Mouse (Mus musculus): ENCODE results near the gene AA467197. TPM values are rescaled to one million over a fixed set of nuclear protein-coding genes. Genes with fewer than 3 reads are reported as not detected.

Gene AA467197
- not detected in 2 replicates for polyA plus RNA-seq (2015; fragmentation: Nextera tagmentation; extraction: Ambion mirVana)

DNA sequence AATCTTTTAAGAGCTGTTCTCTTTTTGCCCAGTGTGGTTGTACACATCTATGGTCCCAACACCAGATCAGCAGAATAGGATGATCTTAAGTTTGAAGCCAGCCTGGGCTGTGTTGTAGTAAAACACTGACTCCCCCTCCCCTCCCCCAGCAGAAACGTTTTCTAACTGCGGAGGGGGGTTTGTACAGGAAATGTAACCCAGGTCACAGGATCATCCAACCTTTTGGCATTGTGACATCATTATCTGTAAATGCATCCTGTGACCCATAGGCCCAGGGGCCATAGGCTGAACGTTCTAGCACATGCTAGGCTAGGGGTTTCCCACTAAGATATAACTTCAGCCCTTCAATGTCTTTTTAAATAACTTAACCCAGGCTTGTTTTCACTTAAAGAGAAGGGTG is at the start of gene AA467197:
Gene AA467197 (plus strand): TSS at position 301 of the 400 bp plus-strand sequence.
- H3K9me3 ChIP-seq = no peaks in the 10 kb centered on the region
- no peak for ATAC-seq (replicated peaks)
- WGBS = 81% methylated on average over 3 of the region's 3 CpGs
- H3K4me3 ChIP-seq = peak within 1 kb of the TSS; percentile 41
- no peak within 1 kb of the TSS for H3K27ac ChIP-seq (replicated peaks)
- peaks cover 15% of the 10 kb centered on the region for H3K4me1 ChIP-seq
- peaks cover 9% of the 10 kb centered on the region; the same call in 1 of the 2 replicates for H3K27me3 ChIP-seq
- H3K36me3 ChIP-seq = peaks cover 12% of the 10 kb centered on the region
- H3K9ac ChIP-seq (replicated peaks) = peak within 1 kb of the TSS; percentile 39
- H3K4me2 ChIP-seq (replicated peaks) = peak within 1 kb of the TSS; percentile 61

DNA sequence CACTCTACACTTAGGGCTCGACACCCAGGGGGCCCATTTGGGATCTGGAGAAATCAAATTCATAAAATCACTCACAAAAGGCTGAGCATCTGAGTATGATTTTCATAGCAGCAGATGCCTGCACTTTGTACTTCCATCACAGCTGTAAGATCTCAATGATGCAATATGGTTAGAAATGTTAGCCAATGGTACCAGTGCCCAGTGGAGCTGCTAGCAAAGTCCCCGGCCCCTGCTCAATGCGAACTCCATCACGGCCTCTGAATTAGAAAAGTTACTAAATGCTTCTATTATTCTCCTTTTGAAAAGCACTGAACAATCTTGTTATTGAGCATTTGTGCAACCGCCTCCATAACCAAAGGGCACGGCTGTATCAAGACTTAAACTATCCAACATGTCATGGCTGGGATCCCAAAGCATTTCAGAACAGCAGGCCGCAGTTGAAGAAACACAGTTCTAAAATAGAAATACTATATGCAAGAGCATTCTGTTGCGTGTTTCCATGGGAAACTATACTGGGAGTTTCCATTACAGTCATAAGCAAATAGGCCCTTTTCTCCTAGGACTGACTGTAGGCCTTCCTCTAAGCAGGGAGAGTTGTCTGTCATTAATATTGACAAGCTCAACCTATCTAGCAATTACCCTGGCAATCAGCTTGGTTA is 48.8 kb upstream of the AA467197 start:
- no peak overlapping the region for H3K27ac ChIP-seq (replicated peaks)
- no peak overlapping the region for H3K9ac ChIP-seq (replicated peaks)
- H3K9me3 ChIP-seq = no peaks in the 10 kb centered on the region
- no peaks in the 10 kb centered on the region for H3K36me3 ChIP-seq
- H3K4me1 ChIP-seq = no peaks in the 10 kb centered on the region
- H3K4me2 ChIP-seq (replicated peaks) = no peak overlapping the region
- WGBS = 64% methylated on average over 8 of the region's 8 CpGs
- no peak for ATAC-seq (replicated peaks)
- no peaks in the 10 kb centered on the region for H3K27me3 ChIP-seq
- no peak overlapping the region for H3K4me3 ChIP-seq

DNA sequence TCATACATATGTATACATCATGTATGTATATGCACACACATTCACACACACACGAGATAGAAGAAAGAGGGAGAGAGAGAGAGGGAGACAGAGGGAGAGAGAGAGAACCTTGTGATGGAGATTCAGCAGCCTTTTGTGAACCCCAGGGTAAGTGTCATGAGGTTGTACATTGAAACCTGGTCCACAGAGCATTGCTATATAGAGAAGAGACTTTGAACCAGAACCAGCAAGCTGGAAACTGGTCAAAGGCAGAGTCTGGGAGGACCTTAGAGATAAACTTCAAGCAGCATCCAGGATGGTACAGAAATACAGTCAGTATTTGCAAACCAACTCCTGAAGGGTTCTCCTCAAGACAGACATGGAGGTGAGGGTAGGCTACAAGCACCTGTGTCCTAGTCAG is 46.4 kb upstream of the AA467197 start:
- Histone ChIP-seq H3K36me3 (no peaks in the 10 kb centered on the region), H3K27me3 (no peaks in the 10 kb centered on the region), H3K9me3 (no peaks in the 10 kb centered on the region), H3K27ac (replicated peaks) (no peak overlapping the region), H3K4me1 (no peaks in the 10 kb centered on the region), H3K9ac (replicated peaks) (no peak overlapping the region), H3K4me3 (no peak overlapping the region), H3K4me2 (replicated peaks) (no peak overlapping the region)
- 97% methylated on average over 1 of the region's 1 CpGs for whole genome bisulfite sequencing
- no peak for ATAC-seq (replicated peaks)

DNA sequence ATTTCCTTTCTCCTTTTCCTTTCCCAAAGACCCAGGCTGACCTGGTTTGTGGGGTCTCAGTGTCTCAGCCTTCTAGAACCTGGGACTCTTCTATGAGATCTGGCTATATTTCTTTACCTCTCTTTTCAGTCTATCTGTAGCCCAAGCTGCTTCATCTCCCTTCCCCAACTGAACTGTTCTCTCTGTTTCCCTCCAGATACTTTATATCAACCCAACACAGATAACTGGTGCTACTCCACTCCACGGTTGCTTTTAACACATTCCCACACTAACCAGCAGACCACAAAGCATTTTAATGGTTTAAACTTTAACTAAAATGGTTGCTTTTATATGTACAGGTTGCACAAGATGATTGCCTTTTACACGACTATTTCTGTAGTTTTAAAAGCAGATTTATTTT is 45.6 kb upstream of the AA467197 start:
- no peaks in the 10 kb centered on the region for H3K36me3 ChIP-seq
- no peaks in the 10 kb centered on the region for H3K9me3 ChIP-seq
- no peak overlapping the region for H3K9ac ChIP-seq (replicated peaks)
- no peaks in the 10 kb centered on the region for H3K4me1 ChIP-seq
- no peak overlapping the region for H3K4me2 ChIP-seq (replicated peaks)
- no peak for ATAC-seq (replicated peaks)
- H3K27me3 ChIP-seq = no peaks in the 10 kb centered on the region
- 74% methylated on average over 2 of the region's 2 CpGs for WGBS
- H3K27ac ChIP-seq (replicated peaks) = no peak overlapping the region
- no peak overlapping the region for H3K4me3 ChIP-seq

DNA sequence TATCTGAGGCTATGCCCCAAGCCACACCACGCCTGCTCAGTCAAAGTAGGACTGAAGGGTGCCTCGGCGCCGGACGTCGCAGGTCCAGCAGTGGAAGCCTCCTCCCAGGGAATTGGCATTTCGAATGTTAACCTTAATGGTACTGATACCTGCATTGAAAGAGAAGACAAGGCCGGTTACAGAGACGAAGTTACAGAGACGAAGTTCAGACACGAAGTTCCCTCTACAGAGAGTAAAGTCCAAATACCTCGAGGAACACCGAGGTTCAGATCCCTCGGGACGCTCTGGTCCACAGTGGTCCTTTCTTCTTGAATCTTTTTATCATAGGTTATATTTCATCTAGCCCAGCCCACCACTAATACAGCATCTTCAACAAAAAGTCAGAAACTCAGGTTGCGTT is 41.3 kb upstream of the AA467197 start:
- no peak overlapping the region for H3K4me3 ChIP-seq
- H3K9me3 ChIP-seq = no peaks in the 10 kb centered on the region
- WGBS = 94% methylated on average over 16 of the region's 16 CpGs
- H3K4me1 ChIP-seq = no peaks in the 10 kb centered on the region
- no peak for ATAC-seq (replicated peaks)
- H3K36me3 ChIP-seq = no peaks in the 10 kb centered on the region
- H3K9ac ChIP-seq (replicated peaks) = no peak overlapping the region
- H3K27me3 ChIP-seq = no peaks in the 10 kb centered on the region
- H3K4me2 ChIP-seq (replicated peaks) = no peak overlapping the region
- no peak overlapping the region for H3K27ac ChIP-seq (replicated peaks)

DNA sequence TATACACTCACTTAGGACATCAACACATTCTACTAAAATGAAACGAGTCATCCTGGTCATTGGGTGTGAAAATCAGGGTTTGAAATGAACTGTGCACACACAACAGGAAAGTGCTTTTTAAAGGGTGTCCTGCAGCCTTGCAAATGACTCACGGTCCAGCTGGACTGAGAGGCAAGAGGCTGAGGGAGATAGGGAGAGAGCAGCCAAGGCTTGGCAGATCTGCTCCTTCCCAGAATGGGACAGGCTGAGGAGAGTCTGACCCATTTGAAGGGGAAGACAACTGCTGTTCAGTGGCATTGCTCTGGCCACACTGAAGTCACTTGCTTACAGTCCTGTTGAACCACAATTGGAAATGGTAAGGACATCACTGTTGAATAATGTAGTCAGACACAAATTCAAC is 37.0 kb upstream of the AA467197 start:
- WGBS = 94% methylated on average over 2 of the region's 2 CpGs
- no peak overlapping the region for H3K4me2 ChIP-seq (replicated peaks)
- H3K9ac ChIP-seq (replicated peaks) = no peak overlapping the region
- no peaks in the 10 kb centered on the region for H3K27me3 ChIP-seq
- H3K4me3 ChIP-seq = no peak overlapping the region
- no peaks in the 10 kb centered on the region for H3K4me1 ChIP-seq
- no peak overlapping the region for H3K27ac ChIP-seq (replicated peaks)
- no peaks in the 10 kb centered on the region for H3K36me3 ChIP-seq
- no peak for ATAC-seq (replicated peaks)
- H3K9me3 ChIP-seq = no peaks in the 10 kb centered on the region

DNA sequence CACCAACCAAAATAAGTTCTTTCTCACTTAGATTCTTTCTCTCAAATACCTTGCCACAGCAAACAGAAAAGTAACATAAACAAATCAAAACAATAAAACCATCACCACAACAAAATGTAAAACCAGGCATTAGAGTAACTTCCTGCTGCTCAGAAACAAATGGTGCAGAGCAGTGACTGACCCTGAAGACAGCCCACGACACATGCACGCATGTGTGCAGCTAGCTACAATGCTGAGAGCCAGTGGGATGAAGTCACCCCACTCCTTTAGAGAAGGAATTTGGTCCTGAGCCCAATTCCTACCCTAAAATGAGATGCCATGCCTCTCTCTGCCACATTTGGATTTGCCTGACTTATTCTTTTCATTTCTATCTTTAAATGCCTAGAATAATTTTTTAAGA is 35.4 kb upstream of the AA467197 start:
- WGBS = 70% methylated on average over 2 of the region's 2 CpGs
- Histone ChIP-seq H3K4me1 (no peaks in the 10 kb centered on the region), H3K36me3 (no peaks in the 10 kb centered on the region), H3K27ac (replicated peaks) (no peak overlapping the region), H3K27me3 (no peaks in the 10 kb centered on the region), H3K9ac (replicated peaks) (no peak overlapping the region), H3K9me3 (no peaks in the 10 kb centered on the region), H3K4me3 (no peak overlapping the region), H3K4me2 (replicated peaks) (no peak overlapping the region)
- ATAC-seq (replicated peaks) = no peak

DNA sequence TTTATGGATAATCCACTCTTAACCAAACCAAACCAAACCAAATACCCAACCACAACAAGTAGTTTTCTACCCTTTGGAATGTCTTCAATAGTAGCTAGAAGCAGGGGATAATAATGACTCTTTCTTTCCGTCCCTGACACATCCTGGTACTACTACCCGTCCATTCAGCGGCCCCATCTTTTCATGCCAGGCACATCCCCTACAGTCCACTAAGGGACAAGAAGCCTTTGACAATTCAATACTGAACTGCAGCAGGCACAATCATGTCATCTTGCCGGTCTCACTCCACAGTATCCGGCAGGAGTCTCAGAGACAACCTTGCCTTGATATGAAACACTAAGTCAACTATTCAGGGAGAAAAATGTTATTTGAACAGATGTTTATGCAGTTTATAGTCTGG is 31.0 kb upstream of the AA467197 start:
- no peaks in the 10 kb centered on the region for H3K27me3 ChIP-seq
- H3K27ac ChIP-seq (replicated peaks) = no peak overlapping the region
- no peak overlapping the region for H3K9ac ChIP-seq (replicated peaks)
- ATAC-seq (replicated peaks) = no peak
- 74% methylated on average over 5 of the region's 5 CpGs for WGBS
- H3K36me3 ChIP-seq = no peaks in the 10 kb centered on the region
- H3K4me2 ChIP-seq (replicated peaks) = no peak overlapping the region
- H3K4me1 ChIP-seq = peaks cover 3% of the 10 kb centered on the region; the same call in 1 of the 2 replicates
- no peaks in the 10 kb centered on the region for H3K9me3 ChIP-seq
- H3K4me3 ChIP-seq = no peak overlapping the region

DNA sequence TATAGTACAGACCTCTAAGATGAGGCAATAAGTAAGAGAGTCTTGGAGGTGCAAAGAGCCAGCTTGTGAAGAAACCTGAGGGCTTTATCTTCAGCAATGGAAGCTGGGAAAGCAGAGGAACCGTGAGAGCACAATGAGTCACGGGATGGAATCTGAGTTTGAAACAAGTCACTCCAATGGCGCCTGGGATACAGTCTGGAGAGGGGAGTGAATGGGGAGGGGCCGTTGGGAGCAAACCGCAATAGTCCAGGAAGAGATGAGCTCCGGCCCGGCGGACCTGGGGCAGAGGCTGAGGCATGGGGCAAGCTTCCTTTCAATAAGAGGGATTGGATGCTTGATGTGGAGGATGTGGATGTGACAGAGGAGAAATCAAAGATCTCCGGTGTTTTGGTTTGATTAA is 28.0 kb upstream of the AA467197 start:
- ATAC-seq (replicated peaks) = no peak
- Histone ChIP-seq H3K4me2 (replicated peaks) (no peak overlapping the region), H3K9ac (replicated peaks) (no peak overlapping the region), H3K4me3 (no peak overlapping the region), H3K27ac (replicated peaks) (no peak overlapping the region), H3K4me1 (peaks cover 7% of the 10 kb centered on the region), H3K36me3 (no peaks in the 10 kb centered on the region), H3K9me3 (no peaks in the 10 kb centered on the region), H3K27me3 (no peaks in the 10 kb centered on the region)
- WGBS = 81% methylated on average over 9 of the region's 9 CpGs

DNA sequence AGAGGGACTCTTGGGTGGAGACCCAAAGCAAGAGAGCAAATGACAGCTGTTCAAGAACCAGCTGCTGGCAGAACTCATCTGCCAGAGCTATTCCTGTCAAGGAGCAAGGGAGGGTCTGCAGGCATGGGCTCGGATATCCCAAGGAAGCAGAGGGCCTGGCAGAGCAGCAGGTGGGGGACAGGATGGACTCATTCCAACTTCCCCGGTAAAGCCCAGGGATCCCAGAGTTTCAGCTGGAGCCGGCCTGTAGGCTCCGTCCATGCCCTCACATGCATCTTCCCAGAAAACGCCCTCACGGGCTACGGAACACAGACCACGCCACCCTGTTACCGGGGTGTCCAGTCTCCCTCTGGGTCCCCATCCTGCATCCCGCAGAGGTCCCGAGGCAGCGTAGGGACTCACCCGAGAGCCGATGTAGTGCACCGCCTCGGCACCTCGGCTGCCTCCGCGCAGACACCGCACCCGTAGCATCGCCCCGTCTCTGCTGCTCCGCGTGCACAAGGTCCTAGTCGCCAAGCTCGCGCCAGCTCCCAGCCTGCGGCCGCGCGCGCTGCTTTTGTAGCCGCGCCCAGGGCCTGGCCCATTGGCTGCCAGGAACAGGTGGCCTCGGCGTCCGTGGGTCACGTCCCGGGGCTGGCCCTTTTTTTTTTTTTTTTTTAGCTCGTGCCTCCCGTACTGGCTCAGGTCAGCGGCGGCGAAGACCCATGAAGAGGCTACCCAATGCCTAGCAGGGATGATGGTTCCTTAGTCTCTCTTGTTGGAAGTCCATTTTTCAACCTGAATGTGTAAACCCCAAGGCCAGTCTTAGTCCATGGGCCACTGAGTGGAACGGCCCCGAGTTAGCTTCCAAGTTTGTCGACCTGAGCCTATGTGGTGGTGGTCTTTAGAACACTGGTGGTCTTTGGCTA is 25.8 kb upstream of the AA467197 start, which contains the start of gene Gatm:
Gene Gatm (minus strand): TSS at position 558 of the 908 bp plus-strand sequence.
- peak within 1 kb of the TSS; percentile 84 for H3K9ac ChIP-seq (replicated peaks)
- H3K36me3 ChIP-seq = no peaks in the 10 kb centered on the region
- peak within 1 kb of the TSS; percentile 69 for H3K4me3 ChIP-seq
- 3% methylated on average over 48 of the region's 48 CpGs for WGBS
- peak within 1 kb of the TSS; percentile 93 for H3K4me2 ChIP-seq (replicated peaks)
- H3K27me3 ChIP-seq = no peaks in the 10 kb centered on the region
- peaks cover 7% of the 10 kb centered on the region for H3K4me1 ChIP-seq
- H3K9me3 ChIP-seq = no peaks in the 10 kb centered on the region
- no peak within 1 kb of the TSS for H3K27ac ChIP-seq (replicated peaks)
- peak; percentile 98 for ATAC-seq (replicated peaks)

DNA sequence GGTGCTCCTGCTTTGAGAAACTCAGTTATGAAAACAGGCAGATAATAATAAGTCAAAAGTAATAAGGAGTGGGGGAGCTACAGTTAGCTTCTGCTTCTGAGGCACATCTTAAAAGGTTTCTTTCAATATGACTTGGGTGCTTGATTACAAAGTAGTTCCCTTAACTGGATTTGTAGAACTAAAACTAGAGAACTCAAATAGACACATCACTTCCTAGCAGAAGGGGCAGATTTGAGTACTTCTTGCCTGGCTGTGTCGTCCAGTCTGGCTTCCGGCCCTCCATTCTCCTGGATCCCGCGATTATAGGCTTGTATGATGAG is 25.2 kb upstream of the AA467197 start:
- no peak for ATAC-seq (replicated peaks)
- H3K4me2 ChIP-seq (replicated peaks) = peak overlapping the region; percentile 93
- no peaks in the 10 kb centered on the region for H3K27me3 ChIP-seq
- no peaks in the 10 kb centered on the region for H3K9me3 ChIP-seq
- peak overlapping the region; percentile 84 for H3K9ac ChIP-seq (replicated peaks)
- H3K4me3 ChIP-seq = peak overlapping the region; percentile 69
- H3K4me1 ChIP-seq = peaks cover 7% of the 10 kb centered on the region
- no peaks in the 10 kb centered on the region for H3K36me3 ChIP-seq
- H3K27ac ChIP-seq (replicated peaks) = no peak overlapping the region
- 86% methylated on average over 4 of the region's 4 CpGs for whole genome bisulfite sequencing

DNA sequence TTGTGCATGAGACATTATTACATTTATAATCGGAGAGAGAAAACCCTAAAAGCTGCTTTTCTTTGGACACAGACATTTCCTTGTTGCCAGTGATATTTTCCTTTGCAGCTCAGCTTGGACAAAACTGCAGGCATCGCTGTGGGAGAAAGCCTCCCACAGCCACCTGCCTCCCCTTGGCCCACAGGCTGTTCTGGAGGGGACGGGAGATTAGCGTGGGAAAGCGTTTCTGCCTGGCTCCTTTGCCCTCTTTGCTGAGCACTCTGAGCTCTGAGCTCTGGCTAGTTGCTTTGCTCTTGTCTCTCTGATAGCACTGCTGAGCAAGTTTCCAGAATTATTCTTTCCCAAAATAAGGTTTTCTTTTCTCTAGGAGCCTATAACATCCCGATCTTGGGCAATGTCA is 20.5 kb upstream of the AA467197 start:
- Histone ChIP-seq H3K27ac (replicated peaks) (no peak overlapping the region), H3K4me2 (replicated peaks) (no peak overlapping the region), H3K27me3 (no peaks in the 10 kb centered on the region), H3K9ac (replicated peaks) (no peak overlapping the region), H3K4me3 (no peak overlapping the region), H3K36me3 (no peaks in the 10 kb centered on the region), H3K9me3 (no peaks in the 10 kb centered on the region), H3K4me1 (peaks cover 3% of the 10 kb centered on the region; the same call in 1 of the 2 replicates)
- 61% methylated on average over 6 of the region's 6 CpGs for WGBS
- no peak for ATAC-seq (replicated peaks)

Data from forebrain, embryonic 15.5 days (tissue).